Mouse (Mus musculus) regulatory T cell (primary cell): ENCODE data around the gene Bcl2l14.

Source experiments
- in situ Hi-C: fragments of 300-600 bp; cut with MboI, MseI; formaldehyde crosslinking; loops from one replicate; pipeline ENCODE4 v1.15.1; 2025; ENCODE audit warnings: high pct_unique_total_duplicates

Gene Bcl2l14

GRCm38 (mm10) chr6:134396018-134396417 lies at the start of gene Bcl2l14:
TSS of gene Bcl2l14 (plus strand) at chr6:134396318.
- in situ Hi-C loops = no loop called here

- in situ Hi-C loops = no loop called here
Observed at GRCm38 (mm10) chr6:134348526-134349067, 47.5 kb upstream of the Bcl2l14 start.

GRCm38 (mm10) chr6:134352881-134353280 lies 43.2 kb upstream of the Bcl2l14 start:
- in situ Hi-C loops = no loop called here

DNA sequence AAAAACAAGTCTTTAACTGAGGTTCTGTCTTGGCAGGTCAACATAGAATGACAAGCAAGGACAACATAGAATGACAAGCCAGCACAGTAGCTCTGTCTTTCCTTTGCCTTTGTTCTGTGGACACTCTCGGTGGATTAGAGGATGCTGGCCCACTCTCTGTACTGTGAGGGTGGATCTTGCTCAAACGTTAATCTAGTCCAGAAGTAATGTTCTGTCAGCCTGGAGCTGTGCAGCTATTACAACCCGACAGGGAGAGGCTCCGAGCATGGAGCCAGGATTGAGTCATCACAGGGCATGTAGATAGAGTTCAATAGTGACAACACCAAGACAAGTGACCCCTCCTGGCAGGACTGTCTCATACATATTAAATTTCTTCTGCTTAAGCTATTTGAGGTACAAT lies 42.4 kb upstream of the Bcl2l14 start:
- in situ Hi-C loops = no loop called here

GRCm38 (mm10) chr6:134357570-134357969 lies 38.5 kb upstream of the Bcl2l14 start:
- in situ Hi-C loops = no loop called here

DNA sequence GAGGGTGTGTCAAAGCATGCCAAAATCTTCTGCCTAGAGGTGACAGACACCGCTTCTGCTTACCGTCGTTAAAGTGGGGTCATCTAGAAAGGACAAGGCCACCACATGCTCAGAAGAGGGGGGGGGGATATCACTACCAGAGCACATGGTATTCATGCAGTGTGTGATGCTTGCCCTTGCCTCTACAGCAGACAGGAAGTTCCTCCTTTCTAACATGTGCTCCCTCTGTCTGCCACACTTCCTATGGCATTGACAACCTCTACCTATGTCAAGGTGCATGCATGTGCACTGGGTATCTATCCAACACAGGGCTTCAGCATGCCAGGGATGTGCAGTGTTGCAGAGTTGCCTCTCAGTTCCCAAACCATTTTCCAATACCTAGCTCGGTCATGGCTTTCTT lies 36.0 kb upstream of the Bcl2l14 start:
- in situ Hi-C loops = no loop called here

- in situ Hi-C loops = no loop called here
Observed at GRCm38 (mm10) chr6:134364644-134365043, 31.5 kb upstream of the Bcl2l14 start.

DNA sequence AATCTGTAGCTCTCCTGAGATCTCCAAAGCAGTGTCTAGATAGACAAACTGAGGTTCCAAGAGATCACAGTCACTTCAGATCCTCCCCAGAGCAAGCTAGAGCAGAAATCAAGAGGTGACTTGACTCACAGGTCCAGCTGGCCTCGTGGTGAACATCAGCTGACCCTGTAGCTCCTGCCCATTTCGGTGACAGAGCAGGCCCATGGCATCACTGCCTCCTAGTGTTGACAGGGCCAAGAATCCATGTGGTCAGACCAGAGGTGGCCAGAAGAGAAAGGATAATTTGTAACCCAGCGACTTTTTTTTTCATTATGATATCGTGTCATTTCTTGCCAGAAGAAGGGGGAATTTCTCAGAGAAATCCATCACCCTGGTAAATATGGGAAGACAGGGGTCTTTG lies 30.2 kb upstream of the Bcl2l14 start:
- in situ Hi-C loops = no loop called here

GRCm38 (mm10) chr6:134366366-134367351 lies 29.5 kb upstream of the Bcl2l14 start:
- in situ Hi-C loops = no loop called here

DNA sequence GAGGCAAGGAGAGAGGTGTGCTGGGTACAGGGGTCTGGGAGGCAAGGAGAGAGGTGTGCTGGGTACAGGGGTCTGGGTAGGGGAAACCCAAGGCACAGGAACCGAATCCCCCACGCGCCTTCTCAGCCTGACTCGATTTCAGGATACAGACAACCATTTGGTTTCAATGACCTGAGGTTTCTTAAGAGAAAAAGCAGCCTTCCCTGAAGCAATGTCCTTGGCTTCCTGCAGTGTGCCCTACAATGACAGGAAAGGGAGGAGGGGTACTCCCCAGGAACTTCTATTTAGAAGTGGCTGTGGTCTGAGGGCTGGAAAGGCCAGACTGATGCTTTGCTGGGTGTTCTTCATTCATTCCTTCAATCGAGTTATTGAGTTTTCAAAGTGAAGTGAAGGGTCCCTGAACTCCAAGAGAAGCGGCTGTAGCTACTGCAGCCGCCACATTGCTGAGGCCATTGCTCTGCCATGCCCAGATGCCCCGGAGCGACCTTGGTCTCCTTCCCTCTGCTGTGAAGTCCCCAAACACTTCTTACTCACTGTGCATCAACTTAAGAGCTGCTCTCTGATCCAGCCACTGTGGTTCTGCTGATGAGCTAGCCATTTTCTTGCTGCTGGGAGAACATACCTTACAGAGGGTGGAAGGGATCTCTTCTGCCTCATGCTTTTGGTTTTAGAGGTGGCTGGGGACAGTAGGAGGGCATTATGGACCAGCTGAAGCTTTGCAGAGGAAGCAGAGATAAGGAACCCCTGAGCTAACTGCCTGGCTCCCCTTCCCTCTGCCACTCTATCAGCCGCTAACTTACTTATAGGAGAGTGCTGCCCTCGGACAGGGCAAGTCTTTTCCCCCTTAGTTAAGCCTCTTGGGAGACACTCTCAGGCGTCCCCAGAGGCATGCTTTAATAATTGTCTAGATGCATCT lies 28.5 kb upstream of the Bcl2l14 start:
- in situ Hi-C loops = no loop called here

GRCm38 (mm10) chr6:134372946-134373345 lies 23.2 kb upstream of the Bcl2l14 start:
- in situ Hi-C loops = no loop called here

- in situ Hi-C loops = no loop called here
Observed at GRCm38 (mm10) chr6:134377201-134377600, 18.9 kb upstream of the Bcl2l14 start.

GRCm38 (mm10) chr6:134377856-134378255 lies 18.3 kb upstream of the Bcl2l14 start:
- in situ Hi-C loops = no loop called here

GRCm38 (mm10) chr6:134381462-134381861 lies 14.7 kb upstream of the Bcl2l14 start:
- in situ Hi-C loops = loop anchor here (5.0 kb wide), 1 partner anchor 424 kb away; no protein-coding TSS in a partner anchor

GRCm38 (mm10) chr6:134385931-134386330 lies 10.2 kb upstream of the Bcl2l14 start:
- in situ Hi-C loops = loop anchor here (5.0 kb wide), 1 partner anchor 44 kb away; no protein-coding TSS in a partner anchor

DNA sequence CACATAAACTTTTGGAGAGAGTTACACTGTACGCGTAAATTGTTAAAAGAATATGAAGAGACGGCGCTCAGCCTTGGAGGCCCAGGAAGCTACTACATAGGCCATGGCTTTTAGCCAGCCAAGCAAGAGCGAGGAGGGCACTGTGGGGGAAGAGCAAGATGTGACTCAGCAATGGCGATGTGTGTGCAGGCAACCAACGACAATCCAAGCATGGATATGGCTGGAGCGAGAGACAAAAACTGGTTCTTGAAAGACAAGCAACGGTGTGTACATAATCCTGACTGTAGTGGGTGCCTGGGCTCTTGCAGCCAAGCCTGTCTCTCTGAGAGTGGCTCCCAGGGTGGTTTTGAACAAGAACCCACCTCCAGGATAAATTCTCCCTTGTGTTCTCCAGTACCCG lies 8.7 kb upstream of the Bcl2l14 start:
- in situ Hi-C loops = loop anchor here (5.0 kb wide), 1 partner anchor 45 kb away; no protein-coding TSS in a partner anchor

GRCm38 (mm10) chr6:134388424-134389110 lies 7.6 kb upstream of the Bcl2l14 start:
- in situ Hi-C loops = loop anchor here (5.0 kb wide), 1 partner anchor 46 kb away; no protein-coding TSS in a partner anchor

- in situ Hi-C loops = loop anchor here (5.0 kb wide), 1 partner anchor 47 kb away; no protein-coding TSS in a partner anchor
Observed at GRCm38 (mm10) chr6:134389248-134389891, 6.7 kb upstream of the Bcl2l14 start.

DNA sequence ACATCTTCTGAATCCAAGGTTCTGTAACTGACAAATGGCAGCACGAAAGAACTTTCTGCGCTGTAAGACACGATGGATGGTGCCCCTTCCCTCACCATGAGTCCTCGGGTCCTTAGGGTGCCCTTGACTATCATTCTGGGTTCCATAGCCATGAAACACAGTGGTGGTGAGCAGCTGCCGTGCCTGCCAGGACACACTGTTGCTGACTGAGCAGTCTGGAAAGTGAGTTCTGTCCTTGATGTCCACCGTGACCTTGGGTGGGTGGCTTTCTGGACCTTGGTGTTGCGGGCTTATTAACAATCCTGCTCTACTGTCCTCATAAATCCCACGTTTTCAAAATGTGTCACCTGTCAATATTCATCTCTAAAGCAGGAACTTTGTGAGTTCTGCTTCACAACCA lies 6.2 kb upstream of the Bcl2l14 start:
- in situ Hi-C loops = loop anchor here (5.0 kb wide), 1 partner anchor 48 kb away; no protein-coding TSS in a partner anchor

GRCm38 (mm10) chr6:134390837-134391236 lies 5.3 kb upstream of the Bcl2l14 start:
- in situ Hi-C loops = no loop called here
